Mouse (Mus musculus) midbrain, embryonic 15.5 days (tissue): ENCODE data around the gene Clec2i. TPM values are rescaled to one million over a fixed set of nuclear protein-coding genes. Genes with fewer than 3 reads are reported as not detected.

Experiments
- ATAC-seq: fragments of 200-750 bp; cut with Nextera tagmentation; replicated peaks from 2 replicates; pipeline ENCODE4 v1.8.0; 2017; ENCODE audit warnings: moderate TSS enrichment
- H3K27ac ChIP-seq: fragments of 300-500 bp; sonication (generic); 2 replicates; pipeline ENCODE4 v1.5.1; 2015; ENCODE audit warnings: mild to moderate bottlenecking, inconsistent platforms
- H3K27me3 ChIP-seq: fragments of 300-500 bp; sonication (generic); replicated peaks from 2 replicates; pipeline ENCODE4 v1.6.1; 2015; ENCODE audit warnings: inconsistent platforms
- H3K36me3 ChIP-seq: fragments of 300-500 bp; sonication (generic); replicated peaks from 2 replicates; pipeline ENCODE4 v1.6.1; 2015; ENCODE audit warnings: inconsistent platforms
- H3K4me1 ChIP-seq: fragments of 300-500 bp; sonication (generic); 2 replicates; pipeline ENCODE4 v1.6.1; 2015; ENCODE audit warnings: inconsistent platforms
- H3K4me2 ChIP-seq: fragments of 300-500 bp; sonication (generic); 2 replicates; pipeline ENCODE4 v1.6.1; 2015; ENCODE audit warnings: inconsistent platforms, mild to moderate bottlenecking, moderate library complexity
- H3K4me3 ChIP-seq: fragments of 300-500 bp; sonication (generic); 2 replicates; pipeline ENCODE4 v1.5.1; 2015; ENCODE audit warnings: mild to moderate bottlenecking, inconsistent platforms
- H3K9ac ChIP-seq: fragments of 300-500 bp; sonication (generic); 2 replicates; pipeline ENCODE4 v1.6.1; 2015; ENCODE audit warnings: mild to moderate bottlenecking, inconsistent platforms
- H3K9me3 ChIP-seq: fragments of 300-500 bp; sonication (generic); 2 replicates; pipeline ENCODE4 v1.6.1; 2016; ENCODE audit warnings: inconsistent platforms
- WGBS: fragments of 180-500 bp; shearing (Covaris S2); methylation state at CpG from one replicate; pipeline ENCODE4 v1.1.7; 2015; ENCODE audit warnings: mixed read lengths; 5-methylcytosine and 5-hydroxymethylcytosine counted together
- polyA plus RNA-seq: library from polyadenylated mRNA; unstranded; fragments of >200 nt; fragmentation: Nextera tagmentation; extraction: Ambion mirVana; gene quantifications from 2 replicates; pipeline ENCODE4 v1.2.1, GENCODE M21; 2015

Gene Clec2i
- polyA plus RNA-seq, 1 experiment from 2014 or later: not detected

DNA sequence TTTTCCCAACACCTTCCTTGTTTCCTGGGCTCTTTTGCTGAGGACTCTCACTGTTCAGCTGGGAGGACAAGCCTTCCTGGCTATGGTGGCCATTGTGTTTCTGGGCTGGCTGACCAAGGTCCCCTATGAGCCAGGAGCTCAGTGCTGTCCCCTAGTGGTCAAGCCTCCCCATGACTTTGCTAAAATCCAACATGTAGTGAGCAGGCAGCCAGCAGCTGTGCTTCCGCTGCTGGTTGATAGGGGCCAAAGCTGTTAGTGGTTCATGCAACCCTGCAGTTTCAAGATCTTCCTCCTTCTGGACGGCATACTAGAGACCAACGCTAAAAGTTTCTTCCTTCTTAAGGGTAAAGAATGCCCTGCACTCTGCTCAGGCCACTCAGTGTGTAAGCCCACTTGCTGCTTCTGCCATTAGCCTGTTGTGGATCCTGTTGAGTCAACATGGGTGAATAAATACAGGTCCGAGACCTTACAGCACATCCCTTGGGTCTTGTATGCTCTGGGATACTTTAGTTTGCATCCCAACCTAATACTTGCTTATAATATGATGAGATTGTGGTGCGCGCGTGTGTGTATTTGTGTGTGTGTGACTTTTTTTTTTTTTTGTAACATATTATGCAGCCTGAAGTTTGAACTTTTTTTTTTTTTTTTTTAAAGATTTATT is 41.9 kb upstream of the Clec2i start:
- Histone ChIP-seq H3K36me3 (no peaks in the 10 kb centered on the region), H3K9me3 (no peaks in the 10 kb centered on the region), H3K4me2 (peak overlapping the region; percentile 21), H3K27ac (no peak overlapping the region), H3K27me3 (no peaks in the 10 kb centered on the region), H3K4me1 (peaks cover 22% of the 10 kb centered on the region), H3K4me3 (no peak overlapping the region), H3K9ac (no peak overlapping the region)
- 23% methylated on average over 7 of the region's 7 CpGs for WGBS
- no peak for ATAC-seq

DNA sequence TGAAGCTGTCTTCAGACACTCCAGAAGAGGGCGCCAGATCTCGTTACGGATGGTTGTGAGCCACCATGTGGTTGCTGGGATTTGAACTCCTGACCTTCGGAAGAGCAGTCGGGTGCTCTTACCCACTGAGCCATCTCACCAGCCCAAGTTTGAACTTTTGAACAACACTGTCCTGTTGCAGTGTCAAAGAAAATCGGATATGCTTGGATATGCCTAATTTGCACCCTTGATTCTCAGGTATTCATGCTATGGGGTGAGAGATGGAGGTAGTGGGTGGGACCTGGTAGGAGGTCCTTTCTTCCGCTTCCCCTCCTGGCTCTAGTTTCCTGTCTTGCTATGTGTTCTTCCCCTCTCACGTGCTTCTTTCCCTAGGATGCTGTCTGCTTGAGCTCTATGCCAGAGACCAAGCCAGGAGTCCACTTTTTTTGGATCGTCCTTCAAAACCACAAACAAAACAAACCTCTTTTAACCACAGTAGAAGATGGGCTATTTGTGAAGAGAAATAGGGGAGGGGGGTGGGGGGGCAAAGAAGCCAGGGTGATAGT is 41.3 kb upstream of the Clec2i start:
- WGBS: 56% methylated on average over 9 of the region's 9 CpGs
- no peak for ATAC-seq
- no peak overlapping the region for H3K4me2 ChIP-seq
- no peak overlapping the region for H3K4me3 ChIP-seq
- H3K9me3 ChIP-seq: no peaks in the 10 kb centered on the region
- H3K4me1 ChIP-seq: peaks cover 22% of the 10 kb centered on the region
- H3K27ac ChIP-seq: no peak overlapping the region
- no peaks in the 10 kb centered on the region for H3K27me3 ChIP-seq
- no peak overlapping the region for H3K9ac ChIP-seq
- H3K36me3 ChIP-seq: no peaks in the 10 kb centered on the region

DNA sequence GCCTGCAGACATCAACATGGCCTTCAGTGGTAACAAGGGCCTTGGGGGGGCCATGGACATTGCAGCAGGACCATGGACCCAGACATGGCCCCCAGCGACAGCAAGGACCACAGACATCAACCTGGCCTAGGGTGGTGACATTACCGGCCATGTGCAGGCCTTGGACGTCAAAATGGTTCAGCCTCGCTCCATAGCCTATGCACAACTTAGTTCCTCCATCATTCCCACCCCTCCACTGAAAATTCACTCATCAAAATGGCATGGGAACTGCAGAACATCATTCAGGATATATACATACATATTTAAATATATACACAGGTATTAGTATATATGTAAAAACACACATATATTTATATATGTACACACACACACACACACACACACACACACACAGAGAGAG is 40.0 kb upstream of the Clec2i start:
- peaks cover 15% of the 10 kb centered on the region for H3K4me1 ChIP-seq
- H3K4me2 ChIP-seq: no peak overlapping the region
- H3K9ac ChIP-seq: no peak overlapping the region
- ATAC-seq: no peak
- no peak overlapping the region for H3K4me3 ChIP-seq
- WGBS: 92% methylated on average over 4 of the region's 4 CpGs
- H3K36me3 ChIP-seq: no peaks in the 10 kb centered on the region
- H3K9me3 ChIP-seq: no peaks in the 10 kb centered on the region
- H3K27me3 ChIP-seq: no peaks in the 10 kb centered on the region
- H3K27ac ChIP-seq: no peak overlapping the region

DNA sequence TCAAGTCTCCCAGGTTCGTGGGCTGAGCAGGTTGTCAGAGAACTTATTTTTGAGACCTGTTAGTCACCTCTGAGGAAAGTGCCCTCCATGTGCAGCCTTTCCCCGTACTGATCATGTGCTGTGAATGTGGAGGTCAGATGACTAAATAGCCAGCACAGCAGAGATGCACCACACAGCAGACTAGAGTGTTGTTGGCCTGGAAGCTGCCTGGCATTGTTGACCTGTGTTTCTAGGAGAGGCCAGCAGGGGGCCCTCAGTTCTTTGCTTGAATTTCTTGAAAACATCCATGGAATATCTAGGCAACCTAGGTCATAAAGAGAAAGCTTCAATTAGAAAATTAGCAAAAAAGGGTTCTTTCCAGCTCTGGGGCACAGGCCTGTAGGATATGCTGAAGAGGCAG is 37.5 kb upstream of the Clec2i start:
- ATAC-seq: peak; percentile 44; the same call in 1 of the 2 replicates
- WGBS: 57% methylated on average over 2 of the region's 2 CpGs
- Histone ChIP-seq H3K27me3 (no peaks in the 10 kb centered on the region), H3K36me3 (no peaks in the 10 kb centered on the region), H3K9me3 (no peaks in the 10 kb centered on the region), H3K4me3 (no peak overlapping the region), H3K27ac (no peak overlapping the region), H3K4me1 (0 out of 2 replicates have a peak, but pooled peaks cover 5% of the 10 kb centered on the region), H3K4me2 (no peak overlapping the region), H3K9ac (no peak overlapping the region)

DNA sequence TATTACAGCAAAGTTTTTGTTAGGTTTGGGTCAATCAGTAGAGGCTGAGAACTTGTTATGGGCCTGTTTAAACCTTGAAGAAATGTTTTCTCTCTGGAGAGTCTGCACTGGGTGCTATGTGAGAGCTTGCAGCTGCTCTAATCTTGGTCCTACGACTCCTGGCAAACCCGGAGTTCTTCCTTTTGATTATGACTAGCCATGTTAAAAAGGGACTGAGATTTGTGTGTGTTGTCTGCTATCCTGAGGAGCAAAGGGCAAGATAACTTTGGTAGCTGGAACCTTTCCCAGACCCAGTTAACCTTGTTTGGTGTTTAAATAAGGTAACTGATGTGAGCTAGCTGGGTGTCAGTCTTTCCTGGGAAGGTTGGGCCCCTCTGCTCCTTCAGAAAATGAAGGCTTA is 36.7 kb upstream of the Clec2i start:
- ATAC-seq: no peak

DNA sequence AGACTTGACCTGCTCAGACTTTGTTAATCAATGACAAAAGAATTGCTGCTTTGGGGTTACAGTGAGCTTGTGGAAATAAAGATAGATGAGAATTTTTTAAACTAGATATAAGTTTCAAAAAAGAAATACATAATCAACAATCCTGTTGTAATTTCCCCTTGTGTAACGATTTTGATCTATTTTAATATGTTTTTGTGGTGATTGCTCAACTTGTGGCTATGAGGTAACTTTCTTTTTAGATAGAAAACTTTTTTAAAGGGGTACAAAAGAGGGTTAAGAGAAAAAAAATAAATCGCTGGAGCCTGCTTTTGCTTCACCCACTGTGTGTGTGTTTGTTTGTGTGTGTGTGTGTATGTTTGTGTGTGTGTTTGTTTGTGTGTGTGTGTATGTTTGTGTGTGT is 36.2 kb upstream of the Clec2i start:
- Histone ChIP-seq H3K27ac (no peak overlapping the region), H3K9me3 (no peaks in the 10 kb centered on the region), H3K4me1 (no peaks in the 10 kb centered on the region), H3K4me2 (no peak overlapping the region), H3K27me3 (no peaks in the 10 kb centered on the region), H3K9ac (no peak overlapping the region), H3K4me3 (no peak overlapping the region), H3K36me3 (no peaks in the 10 kb centered on the region)
- 88% methylated on average over 2 of the region's 2 CpGs for WGBS
- ATAC-seq: no peak

More for the DNA sequence above, 36.7 kb upstream of the Clec2i start:
- no peaks in the 10 kb centered on the region for H3K36me3 ChIP-seq
- WGBS: 87% methylated on average over 2 of the region's 2 CpGs
- no peak overlapping the region for H3K4me2 ChIP-seq
- H3K9ac ChIP-seq: no peak overlapping the region
- no peaks in the 10 kb centered on the region for H3K9me3 ChIP-seq
- H3K27ac ChIP-seq: no peak overlapping the region
- H3K4me1 ChIP-seq: no peaks in the 10 kb centered on the region
- H3K27me3 ChIP-seq: no peaks in the 10 kb centered on the region
- H3K4me3 ChIP-seq: no peak overlapping the region

DNA sequence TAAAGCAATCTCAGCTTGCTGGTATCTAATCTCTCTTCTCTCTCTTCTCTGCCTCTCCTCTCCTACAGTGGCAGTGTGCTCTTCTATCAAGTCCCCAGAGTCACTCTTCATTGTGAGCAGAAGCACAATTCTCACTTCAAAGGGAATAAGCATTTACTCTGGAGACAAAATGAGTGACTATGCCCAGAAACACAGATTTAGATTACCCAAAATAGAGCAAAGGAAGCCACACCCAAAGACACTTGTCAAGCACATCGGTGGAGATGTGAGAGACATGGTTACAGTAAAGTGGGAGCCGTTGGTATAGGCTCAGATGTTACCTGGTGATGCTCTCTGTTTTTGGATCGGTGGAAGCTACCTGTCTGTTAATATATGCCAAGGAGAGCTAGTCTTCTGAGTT is 34.6 kb upstream of the Clec2i start:
- H3K9ac ChIP-seq: no peak overlapping the region
- H3K27me3 ChIP-seq: no peaks in the 10 kb centered on the region
- H3K4me3 ChIP-seq: no peak overlapping the region
- no peak for ATAC-seq
- H3K27ac ChIP-seq: no peak overlapping the region
- H3K9me3 ChIP-seq: no peaks in the 10 kb centered on the region
- no peak overlapping the region for H3K4me2 ChIP-seq
- no peaks in the 10 kb centered on the region for H3K36me3 ChIP-seq
- no peaks in the 10 kb centered on the region for H3K4me1 ChIP-seq
- WGBS: 88% methylated on average over 3 of the region's 3 CpGs

DNA sequence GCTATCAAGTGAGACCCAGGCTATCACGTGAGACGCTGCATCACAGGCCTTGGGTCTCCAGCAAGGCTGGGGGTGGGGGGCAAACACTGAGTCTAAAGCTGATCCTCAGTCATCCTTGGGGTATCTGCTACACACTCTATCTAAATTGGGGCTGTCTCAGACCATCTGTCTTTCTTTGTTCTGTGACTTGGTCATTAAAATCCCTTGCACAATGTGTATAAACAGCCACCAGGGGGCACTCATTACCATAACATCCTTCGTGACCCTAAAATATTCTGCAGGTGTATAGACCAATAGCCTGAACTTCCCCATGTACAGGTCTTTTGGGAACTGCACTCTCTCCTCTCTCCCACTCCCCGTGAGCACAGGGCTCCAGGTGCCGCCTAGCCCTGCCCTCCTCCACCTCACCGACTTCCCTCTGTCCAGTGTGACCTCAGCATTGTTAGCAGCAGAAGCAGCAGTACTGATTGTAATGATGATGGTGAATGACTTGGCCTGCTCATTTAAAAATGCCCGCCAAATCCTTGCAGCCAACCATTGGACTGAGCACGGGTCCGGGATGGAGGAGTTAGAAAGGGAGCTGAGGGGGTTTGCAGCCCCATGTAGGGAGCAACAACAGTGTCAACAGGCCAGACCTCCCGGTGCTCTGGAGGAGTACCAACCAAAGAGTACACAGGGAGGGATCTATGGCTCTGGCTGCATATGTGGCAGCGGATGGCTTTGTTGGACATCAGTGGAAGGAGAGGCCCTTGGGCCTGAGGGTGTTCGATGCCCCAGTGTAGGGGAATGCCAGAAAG is 33.2 kb upstream of the Clec2i start:
- ATAC-seq: peak; percentile 83
- Histone ChIP-seq H3K27me3 (no peaks in the 10 kb centered on the region), H3K4me3 (no peak overlapping the region), H3K9me3 (no peaks in the 10 kb centered on the region), H3K4me1 (no peaks in the 10 kb centered on the region), H3K4me2 (peak overlapping the region; percentile 22), H3K9ac (no peak overlapping the region), H3K27ac (no peak overlapping the region), H3K36me3 (no peaks in the 10 kb centered on the region)
- 44% methylated on average over 12 of the region's 12 CpGs for WGBS

DNA sequence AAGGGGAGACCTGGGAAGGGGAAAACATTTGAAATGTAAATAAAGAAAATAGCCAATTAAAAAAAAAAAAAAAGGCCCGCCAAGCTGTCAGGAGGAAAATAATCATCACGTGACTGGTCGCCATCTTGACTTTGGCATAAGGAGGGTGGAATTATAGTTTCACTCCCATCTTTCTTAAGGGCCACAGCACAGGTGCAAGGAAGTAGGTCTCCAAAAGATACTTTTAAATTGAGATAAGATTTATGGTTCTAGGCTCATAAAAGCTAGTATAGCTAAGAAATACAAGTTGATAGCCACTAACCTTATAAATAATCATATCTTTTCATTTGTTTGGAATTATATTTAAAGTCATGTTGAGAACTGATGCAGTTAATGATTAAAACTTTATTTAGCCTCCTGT is 32.5 kb upstream of the Clec2i start:
- no peak for ATAC-seq
- no peaks in the 10 kb centered on the region for H3K27me3 ChIP-seq

DNA sequence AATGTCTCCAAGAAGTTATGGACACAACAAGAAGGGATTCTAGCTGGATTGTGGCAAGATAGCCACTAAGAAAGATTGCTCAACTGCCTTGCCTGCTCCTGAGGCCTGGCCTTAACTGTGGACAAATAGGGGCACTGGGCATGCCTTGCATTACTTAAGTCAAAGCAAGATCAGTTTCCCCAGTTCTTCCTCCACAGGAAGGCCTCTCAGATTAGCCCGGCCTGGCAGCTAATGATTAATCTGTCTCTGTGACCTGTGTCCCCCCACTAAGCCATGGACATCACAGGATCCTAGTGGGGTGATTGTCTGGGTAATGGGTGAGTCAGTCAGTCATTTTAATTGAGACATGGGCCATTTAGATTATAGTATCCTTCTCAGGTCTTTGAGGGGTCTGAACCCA is 31.9 kb upstream of the Clec2i start:
- no peak overlapping the region for H3K4me2 ChIP-seq
- no peaks in the 10 kb centered on the region for H3K27me3 ChIP-seq
- H3K9ac ChIP-seq: no peak overlapping the region
- no peak overlapping the region for H3K27ac ChIP-seq
- no peaks in the 10 kb centered on the region for H3K4me1 ChIP-seq
- no peaks in the 10 kb centered on the region for H3K36me3 ChIP-seq
- WGBS: 87% methylated on average over 1 of the region's 1 CpGs
- H3K9me3 ChIP-seq: no peaks in the 10 kb centered on the region
- H3K4me3 ChIP-seq: no peak overlapping the region
- ATAC-seq: no peak

More for the DNA sequence above, 32.5 kb upstream of the Clec2i start:
- no peak overlapping the region for H3K4me2 ChIP-seq
- H3K9me3 ChIP-seq: no peaks in the 10 kb centered on the region
- WGBS: 92% methylated on average over 3 of the region's 3 CpGs
- H3K4me3 ChIP-seq: no peak overlapping the region
- H3K27ac ChIP-seq: no peak overlapping the region
- H3K36me3 ChIP-seq: no peaks in the 10 kb centered on the region
- H3K4me1 ChIP-seq: no peaks in the 10 kb centered on the region
- H3K9ac ChIP-seq: no peak overlapping the region

DNA sequence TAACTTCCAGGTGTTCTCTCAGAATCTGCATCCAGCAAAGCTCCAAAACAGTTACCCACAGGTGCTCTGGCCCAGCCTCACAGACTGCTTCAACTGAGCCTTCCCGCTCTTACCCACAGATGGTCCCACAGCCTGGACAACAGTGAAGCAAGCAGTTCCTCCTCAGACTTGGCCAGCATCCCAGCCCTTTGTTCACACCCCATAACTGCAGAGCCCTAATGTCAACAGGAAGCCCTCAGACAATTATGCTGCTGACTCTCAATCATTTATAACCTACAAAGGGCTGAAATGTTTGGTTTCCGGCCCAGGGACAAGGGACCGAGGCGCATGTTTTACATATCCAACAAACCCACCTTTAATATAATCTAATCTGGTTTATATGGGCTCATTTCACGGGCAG is 31.1 kb upstream of the Clec2i start:
- no peaks in the 10 kb centered on the region for H3K27me3 ChIP-seq
- no peak overlapping the region for H3K27ac ChIP-seq
- H3K4me1 ChIP-seq: no peaks in the 10 kb centered on the region
- H3K4me2 ChIP-seq: no peak overlapping the region
- no peak overlapping the region for H3K4me3 ChIP-seq
- H3K9ac ChIP-seq: no peak overlapping the region
- no peaks in the 10 kb centered on the region for H3K36me3 ChIP-seq
- no peak for ATAC-seq
- no peaks in the 10 kb centered on the region for H3K9me3 ChIP-seq
- 71% methylated on average over 5 of the region's 5 CpGs for WGBS

DNA sequence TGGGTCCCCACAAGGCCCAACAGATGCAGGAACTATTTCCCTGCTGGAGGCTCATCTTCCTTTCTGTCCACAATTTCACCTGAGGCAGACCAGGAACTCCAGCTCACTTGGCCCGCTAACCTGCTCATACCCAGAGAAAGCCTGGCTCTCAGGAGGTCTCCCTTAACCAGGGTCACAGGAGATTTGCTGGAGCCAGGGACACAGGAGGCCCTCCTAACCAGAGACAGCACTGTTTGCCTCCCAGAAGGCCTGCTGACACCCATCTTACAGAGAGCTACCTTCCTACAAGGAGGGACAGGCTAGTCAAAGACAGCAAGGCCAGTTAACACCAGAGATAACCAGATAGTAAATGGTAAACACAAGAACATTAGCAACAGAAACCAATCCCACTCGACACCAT is 29.4 kb upstream of the Clec2i start:
- no peaks in the 10 kb centered on the region for H3K4me1 ChIP-seq
- no peak overlapping the region for H3K27ac ChIP-seq
- no peaks in the 10 kb centered on the region for H3K36me3 ChIP-seq
- 86% methylated on average over 2 of the region's 2 CpGs for WGBS
- H3K9me3 ChIP-seq: no peaks in the 10 kb centered on the region
- ATAC-seq: no peak
- H3K27me3 ChIP-seq: no peaks in the 10 kb centered on the region
- H3K4me3 ChIP-seq: no peak overlapping the region
- H3K9ac ChIP-seq: no peak overlapping the region
- no peak overlapping the region for H3K4me2 ChIP-seq

DNA sequence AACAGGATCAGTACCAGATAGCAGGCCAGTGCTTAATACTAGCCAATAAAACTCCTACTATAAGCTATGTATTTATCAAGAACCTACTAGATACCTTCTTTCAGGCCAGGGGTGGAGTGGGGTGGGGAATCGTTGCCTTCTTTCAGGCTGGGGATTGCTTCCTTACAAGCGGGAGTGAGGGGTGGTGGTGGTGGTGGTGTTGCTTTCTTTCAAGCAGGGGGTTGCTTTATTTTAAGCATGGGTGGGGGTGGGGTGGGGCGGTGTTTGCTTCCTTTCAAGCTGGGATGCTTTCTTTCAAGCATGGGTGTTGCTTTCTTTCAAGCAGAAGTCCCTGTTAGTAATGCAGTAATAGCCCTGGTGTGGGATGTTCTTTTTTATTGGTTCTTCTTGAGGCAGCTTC is 18.5 kb upstream of the Clec2i start:
- Histone ChIP-seq H3K4me2 (no peak overlapping the region), H3K9ac (no peak overlapping the region), H3K27me3 (no peaks in the 10 kb centered on the region), H3K4me3 (no peak overlapping the region), H3K4me1 (no peaks in the 10 kb centered on the region), H3K9me3 (no peaks in the 10 kb centered on the region), H3K36me3 (no peaks in the 10 kb centered on the region), H3K27ac (no peak overlapping the region)
- ATAC-seq: no peak
- WGBS: 15% methylated on average over 3 of the region's 3 CpGs
